ENCODE assay signal across 8 mouse cellular contexts in the genomic region with DNA sequence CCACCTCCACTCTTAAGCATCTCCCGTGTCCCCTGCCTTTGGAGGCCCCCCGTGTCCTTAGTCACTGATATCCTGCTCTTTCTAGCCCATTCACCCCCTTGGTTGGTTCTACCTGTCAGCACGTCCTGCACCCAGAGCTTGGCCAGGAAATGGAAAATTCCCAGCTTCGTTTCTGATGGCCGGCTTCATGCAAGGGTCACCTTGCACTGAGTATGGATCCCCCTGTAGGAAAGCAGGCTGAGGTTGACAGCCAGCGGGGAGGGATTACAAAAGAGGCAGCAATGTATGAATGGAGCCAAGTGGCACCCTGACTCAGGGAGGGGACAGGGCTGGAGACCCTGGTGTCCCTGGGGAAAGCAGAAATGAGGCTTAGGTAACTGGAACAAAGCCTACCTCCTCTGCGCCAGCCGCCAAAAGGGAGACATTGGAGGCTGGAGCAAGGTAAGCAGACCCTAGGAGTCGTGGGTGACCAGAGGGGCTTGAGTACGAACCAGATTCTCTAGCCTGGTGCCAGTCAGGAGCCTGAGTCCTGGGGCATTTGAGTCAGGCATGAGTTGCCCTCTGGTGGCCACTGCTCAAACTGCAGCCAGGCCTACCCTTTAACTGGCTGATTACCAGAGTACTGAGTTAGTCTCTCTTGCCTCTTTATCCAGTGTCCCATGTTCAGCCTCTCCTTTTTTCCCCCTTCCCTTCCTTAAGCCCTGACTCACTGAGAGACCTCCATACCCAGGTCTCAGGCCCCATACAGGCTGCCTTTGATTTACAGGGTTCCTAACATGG. TPM values are rescaled to one million over a fixed set of nuclear protein-coding genes. Genes with fewer than 3 reads are reported as not detected.
DNase-seq lines count a peak whose midpoint lies in the region; ATAC-seq and TF ChIP-seq lines count a peak whose summit lies in the region.

No protein-coding gene starts in this region.

- no peak for TF ChIP-seq EP300 in liver, postnatal 0 days (IDR thresholded peaks at IDR 0.05; ENCODE audit: low read depth)

- WGBS in forebrain, postnatal 0 days: 41% methylated on average over 10 of the region's 10 CpGs
- 52% methylated on average over 10 of the region's 10 CpGs for WGBS in liver, postnatal 0 days (ENCODE audit: insufficient replicate concordance)
- 47% methylated on average over 10 of the region's 10 CpGs for WGBS in neural tube, embryonic 15.5 days

- peaks cover 4 to 39% of the 10 kb centered on the region in 2 experiments; a peak in 3 of 4 replicates for H3K4me1 ChIP-seq in ES-E14 (ENCODE audit: control insufficient read depth in 2 of 2, insufficient read depth in 2 of 2, low read length in 2 of 2, poor library complexity in 1 of 2)
- H3K4me1 ChIP-seq in forebrain, postnatal 0 days (ENCODE audit: insufficient read depth): 0 out of 2 replicates have a peak, but pooled peaks cover 3% of the 10 kb centered on the region
- H3K4me1 ChIP-seq in liver, postnatal 0 days (ENCODE audit: insufficient read depth): no peaks in the 10 kb centered on the region
- H3K4me1 ChIP-seq in neural tube, embryonic 15.5 days: peaks cover 27% of the 10 kb centered on the region

- intact Hi-C loops in heart, postnatal 25 days (cut with DNase I): loop anchor here (1.0 to 5.0 kb wide), 5 partner anchors 100 to 240 kb away; partner anchors contain the start of genes Epo, Gigyf1, Gnb2 and Mospd3

- no peaks in the 10 kb centered on the region for H3K27me3 ChIP-seq in forebrain, postnatal 0 days (ENCODE audit: insufficient read depth, low read length)
- no peaks in the 10 kb centered on the region for H3K27me3 ChIP-seq in liver, postnatal 0 days (ENCODE audit: insufficient read depth, low read length)
- no peaks in the 10 kb centered on the region for H3K27me3 ChIP-seq in neural tube, embryonic 15.5 days (replicated peaks)

- peak; percentile 71 for DNase-seq in ES-E14 (ENCODE audit: low read depth, low spot score)
- peak; percentile 82 for DNase-seq in cerebellum, adult 11-12 months
- DNase-seq in forebrain, postnatal 0 days: peak; percentile 93
- peak; percentile 69 for DNase-seq in heart, postnatal 25 days (ENCODE audit: low spot score)
- DNase-seq in layer of hippocampus, adult 11-12 months (ENCODE audit: low spot score): peak; percentile 94
- peak; percentile 91 for DNase-seq in liver, postnatal 0 days
- peak; percentile 62 to 70 for DNase-seq in thymus, adult 18-20 months

- peak; percentile 99 for TF ChIP-seq CTCF in forebrain, postnatal 0 days (IDR thresholded peaks at IDR 0.05; ENCODE audit: low read depth)
- TF ChIP-seq CTCF in liver, postnatal 0 days (IDR thresholded peaks at IDR 0.05; ENCODE audit: low read depth): peak; percentile 98

- H3K9me3 ChIP-seq in ES-E14 (ENCODE audit: control insufficient read depth, insufficient read depth, low read depth, low read length): no peaks in the 10 kb centered on the region
- H3K9me3 ChIP-seq in forebrain, postnatal 0 days (ENCODE audit: low read length): no peaks in the 10 kb centered on the region
- H3K9me3 ChIP-seq in liver, postnatal 0 days (ENCODE audit: low read length): no peaks in the 10 kb centered on the region
- no peaks in the 10 kb centered on the region for H3K9me3 ChIP-seq in neural tube, embryonic 15.5 days (replicated peaks)

- H3K27ac ChIP-seq in ES-E14 (ENCODE audit: insufficient read depth, low read depth, low read length, poor library complexity, severe bottlenecking): no peak overlapping the region; the same call in 1 of the 2 replicates
- H3K27ac ChIP-seq in forebrain, postnatal 0 days (ENCODE audit: low read depth, low read length): peak overlapping the region; percentile 51; the same call in 1 of the 2 replicates
- H3K27ac ChIP-seq in liver, postnatal 0 days (ENCODE audit: low read depth): 0 out of 2 replicates have a peak overlapping the region, but pooled peaks have one; percentile 7
- peak overlapping the region; percentile 80 for H3K27ac ChIP-seq in neural tube, embryonic 15.5 days (replicated peaks)

- H3K9ac ChIP-seq in ES-E14 (ENCODE audit: insufficient read depth, low read depth, low read length, poor library complexity, severe bottlenecking): no peak overlapping the region
- no peak overlapping the region for H3K9ac ChIP-seq in forebrain, postnatal 0 days
- H3K9ac ChIP-seq in liver, postnatal 0 days (replicated peaks): no peak overlapping the region
- no peak overlapping the region; the same call in 1 of the 2 replicates for H3K9ac ChIP-seq in neural tube, embryonic 15.5 days (replicated peaks)

- in situ Hi-C loops in ES-E14 (cut with MboI; ENCODE audit: low sequenced_read_pairs in 2 of 2, unreplicated experiment in 2 of 2): no loop called here

- no peak overlapping the region for H3K4me3 ChIP-seq in ES-E14 (ENCODE audit: insufficient read depth in 1 of 2, low read depth in 1 of 2, low read length in 2 of 2, poor library complexity in 1 of 2, severe bottlenecking in 1 of 2)
- H3K4me3 ChIP-seq in forebrain, postnatal 0 days (ENCODE audit: low read depth, low read length): no peak overlapping the region
- no peak overlapping the region for H3K4me3 ChIP-seq in liver, postnatal 0 days (ENCODE audit: low read depth, low read length)
- H3K4me3 ChIP-seq in neural tube, embryonic 15.5 days (replicated peaks): no peak overlapping the region

- no peak overlapping the region for H3K4me2 ChIP-seq in forebrain, postnatal 0 days (ENCODE audit: low read depth)
- no peak overlapping the region for H3K4me2 ChIP-seq in liver, postnatal 0 days (ENCODE audit: low read depth, low read length)
- H3K4me2 ChIP-seq in neural tube, embryonic 15.5 days: peak overlapping the region; percentile 22; the same call in 1 of the 2 replicates

- peaks cover 10% of the 10 kb centered on the region for H3K36me3 ChIP-seq in ES-E14 (ENCODE audit: control insufficient read depth, insufficient read depth, low read length, poor library complexity, severe bottlenecking)
- H3K36me3 ChIP-seq in forebrain, postnatal 0 days (ENCODE audit: insufficient read depth): peaks cover 12% of the 10 kb centered on the region
- peaks cover 65% of the 10 kb centered on the region for H3K36me3 ChIP-seq in liver, postnatal 0 days (replicated peaks; ENCODE audit: insufficient read depth, low read length)
- H3K36me3 ChIP-seq in neural tube, embryonic 15.5 days: peaks cover 15% of the 10 kb centered on the region

- peak; percentile 58 for ATAC-seq in forebrain, postnatal 0 days
- ATAC-seq in liver, postnatal 0 days: peak; percentile 64
- ATAC-seq in neural tube, embryonic 15.5 days (ENCODE audit: low FRiP score): peak; percentile 42; the same call in 1 of the 2 replicates

TF ChIP-seq in ES-E14, 5 proteins besides CTCF, POLR2A, EP300 and RAD21:
- TF ChIP-seq ZNF384 (IDR thresholded peaks at IDR 0.05; ENCODE audit: low read depth, low read length) (no peak), ZC3H11A (IDR thresholded peaks at IDR 0.05; ENCODE audit: borderline replicate concordance, low read depth, low read length) (peak; percentile 89)

RNA-seq across cellular contexts. Expression of gene Tsc22d4, which starts 11.5 kb away (rescaled TPM):
- total RNA-seq in ES-E14 (2012; rRNA removed): 15.9 and 21.6 TPM in 2 replicates
- 120 and 135 TPM in 2 replicates for total RNA-seq in forebrain, postnatal 0 days (2014; rRNA removed)
- 112 and 134 TPM in 2 replicates for polyA plus RNA-seq in forebrain, postnatal 0 days (2015; fragmentation: Nextera tagmentation; extraction: Ambion mirVana)
- total RNA-seq in heart, postnatal 25 days (2021): 100 to 1,000 TPM; 282 to 288 TPM
- 65.3 and 65.9 TPM in 2 replicates for polyA plus RNA-seq in liver, postnatal 0 days (2015; fragmentation: Nextera tagmentation; extraction: Ambion mirVana)
- polyA plus RNA-seq in neural tube, embryonic 15.5 days (2015; fragmentation: Nextera tagmentation; extraction: Ambion mirVana): 110 and 134 TPM in 2 replicates

RNA-seq across cellular contexts. Expression of gene Nyap1, which starts 15.7 kb away (rescaled TPM):
- total RNA-seq in ES-E14 (2012; rRNA removed): 5.9 and 7.4 TPM in 2 replicates
- total RNA-seq in forebrain, postnatal 0 days (2014; rRNA removed): 251 and 252 TPM in 2 replicates
- 42.0 and 48.9 TPM in 2 replicates for polyA plus RNA-seq in forebrain, postnatal 0 days (2015; fragmentation: Nextera tagmentation; extraction: Ambion mirVana)
- total RNA-seq in heart, postnatal 25 days (2021): under 1 TPM; 0.98 to 0.99 TPM
- 0.11 and 0.18 TPM in 2 replicates for polyA plus RNA-seq in liver, postnatal 0 days (2015; fragmentation: Nextera tagmentation; extraction: Ambion mirVana)
- polyA plus RNA-seq in neural tube, embryonic 15.5 days (2015; fragmentation: Nextera tagmentation; extraction: Ambion mirVana): 32.7 and 41.3 TPM in 2 replicates

RNA-seq across cellular contexts. Expression of gene Ppp1r35, which starts 21.6 kb away (rescaled TPM):
- total RNA-seq in ES-E14 (2012; rRNA removed): 27.6 and 34.5 TPM in 2 replicates
- 28.8 and 47.4 TPM in 2 replicates for total RNA-seq in forebrain, postnatal 0 days (2014; rRNA removed)
- 39.1 and 41.8 TPM in 2 replicates for polyA plus RNA-seq in forebrain, postnatal 0 days (2015; fragmentation: Nextera tagmentation; extraction: Ambion mirVana)
- total RNA-seq in heart, postnatal 25 days (2021): 10 to 100 TPM; 11.1 to 13.4 TPM
- 13.4 and 18.1 TPM in 2 replicates for polyA plus RNA-seq in liver, postnatal 0 days (2015; fragmentation: Nextera tagmentation; extraction: Ambion mirVana)
- polyA plus RNA-seq in neural tube, embryonic 15.5 days (2015; fragmentation: Nextera tagmentation; extraction: Ambion mirVana): 38.2 and 42.3 TPM in 2 replicates

RNA-seq across cellular contexts. Expression of gene Mepce, which starts 30.4 kb away (rescaled TPM):
- 42.3 and 43.0 TPM in 2 replicates for total RNA-seq in ES-E14 (2012; rRNA removed)
- 33.3 and 47.7 TPM in 2 replicates for total RNA-seq in forebrain, postnatal 0 days (2014; rRNA removed)
- 18.3 and 21.1 TPM in 2 replicates for polyA plus RNA-seq in forebrain, postnatal 0 days (2015; fragmentation: Nextera tagmentation; extraction: Ambion mirVana)
- total RNA-seq in heart, postnatal 25 days (2021): 10 to 100 TPM; 20.6 to 29.3 TPM
- polyA plus RNA-seq in liver, postnatal 0 days (2015; fragmentation: Nextera tagmentation; extraction: Ambion mirVana): 4.7 and 5.0 TPM in 2 replicates
- 10.0 and 12.7 TPM in 2 replicates for polyA plus RNA-seq in neural tube, embryonic 15.5 days (2015; fragmentation: Nextera tagmentation; extraction: Ambion mirVana)

RNA-seq across cellular contexts. Expression of gene Zcwpw1, which starts 30.5 kb away (rescaled TPM):
- total RNA-seq in ES-E14 (2012; rRNA removed): 24.5 and 33.0 TPM in 2 replicates
- total RNA-seq in forebrain, postnatal 0 days (2014; rRNA removed): 3.5 and 7.7 TPM in 2 replicates
- polyA plus RNA-seq in forebrain, postnatal 0 days (2015; fragmentation: Nextera tagmentation; extraction: Ambion mirVana): 3.1 and 4.8 TPM in 2 replicates
- under 1 TPM; 0.57 to 0.89 TPM for total RNA-seq in heart, postnatal 25 days (2021)
- 1.5 and 1.9 TPM in 2 replicates for polyA plus RNA-seq in liver, postnatal 0 days (2015; fragmentation: Nextera tagmentation; extraction: Ambion mirVana)
- 14.9 and 17.0 TPM in 2 replicates for polyA plus RNA-seq in neural tube, embryonic 15.5 days (2015; fragmentation: Nextera tagmentation; extraction: Ambion mirVana)

Comparison
In these comparisons a context has a peak if more than half of its experiments do, and no peak if none do; other contexts are left out.
1. RNA of gene Nyap1, which starts 15.7 kb away (total RNA-seq): 251 to 252 TPM in forebrain, postnatal 0 days; 5.9 to 7.4 TPM in ES-E14 and 0.98 to 0.99 TPM in heart, postnatal 25 days; every median in the first group is over 10 times any median in the second.
2. Peak in every context shown above with its lines, with median percentiles within 50 percentile points of each other: DNase-seq and ATAC-seq.